Mouse (Mus musculus): ENCODE measurements at regions not wholly inside any gene's neighbourhood (a gene's known extent, or its start where the extent isn't known, plus 50 kb on each side); places are given as distances from the start of the nearest gene placed in this dataset.

DNA sequence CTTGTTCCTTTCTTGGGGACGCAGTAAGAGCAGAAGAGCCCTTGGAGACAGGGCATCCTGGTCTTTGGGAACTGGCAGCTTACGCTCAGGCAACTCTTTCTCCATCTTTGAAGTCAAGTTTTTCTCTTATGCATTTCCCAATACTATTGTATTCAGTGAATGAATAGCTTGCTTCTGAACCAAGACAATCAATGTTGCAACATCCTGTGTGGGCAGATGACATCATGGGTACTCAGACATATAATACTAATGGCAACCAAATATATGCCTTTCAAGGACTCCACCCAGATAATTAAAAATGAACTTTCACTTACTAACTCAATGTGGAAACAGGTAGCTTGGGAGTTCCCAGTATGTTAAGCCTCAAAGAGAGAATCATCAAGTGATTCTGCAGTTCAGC is 104.6 kb downstream of the Ngf start:
- 92% methylated on average over 2 of the region's 2 CpGs for WGBS
- Histone ChIP-seq H3K9ac (ENCODE audit: low read length) (no peak overlapping the region), H3K9me3 (ENCODE audit: control insufficient read depth, low read length) (0 out of 2 replicates have a peak, but pooled peaks cover 2% of the 10 kb centered on the region), H3K4me1 (replicated peaks; ENCODE audit: control insufficient read depth, insufficient read depth, low read length) (no peaks in the 10 kb centered on the region), H3K27ac (ENCODE audit: low read depth) (no peak overlapping the region), H3K36me3 (ENCODE audit: control insufficient read depth, insufficient read depth, low read length) (no peaks in the 10 kb centered on the region), H3K4me3 (ENCODE audit: low read depth, low read length) (no peak overlapping the region), H3K4me2 (ENCODE audit: low read length) (no peak overlapping the region), H3K27me3 (replicated peaks; ENCODE audit: control insufficient read depth, insufficient read depth, low read length) (no peaks in the 10 kb centered on the region)
- ATAC-seq (replicated peaks; ENCODE audit: low FRiP score, low TSS enrichment, low read depth), result no peak
- DNase-seq (ENCODE audit: low spot score), result no peak

DNA sequence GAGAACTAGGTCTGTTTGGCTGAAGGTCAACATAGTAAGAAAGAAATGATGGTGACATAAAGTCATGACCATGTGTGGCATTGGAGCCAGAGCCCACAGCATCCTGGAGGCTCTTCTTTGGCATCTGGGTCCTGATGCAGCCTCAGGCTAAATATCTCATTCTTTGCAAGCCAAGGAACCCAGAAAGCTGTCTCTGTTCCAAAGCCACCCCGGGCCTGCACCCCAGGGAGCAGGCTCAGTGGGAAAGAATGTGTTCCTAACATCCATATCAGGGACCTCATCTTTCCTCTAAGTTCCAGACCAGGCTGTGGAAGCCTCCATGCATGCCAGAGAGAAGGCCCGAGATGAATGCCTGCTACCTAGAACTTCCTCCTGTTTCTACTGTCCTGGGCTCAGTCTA is 107.2 kb downstream of the Ngf start:
- 94% methylated on average over 2 of the region's 2 CpGs for WGBS
- no peaks in the 10 kb centered on the region for H3K4me1 ChIP-seq (replicated peaks; ENCODE audit: control insufficient read depth, insufficient read depth, low read length)
- no peaks in the 10 kb centered on the region for H3K27me3 ChIP-seq (replicated peaks; ENCODE audit: control insufficient read depth, insufficient read depth, low read length)
- no peaks in the 10 kb centered on the region for H3K36me3 ChIP-seq (ENCODE audit: control insufficient read depth, insufficient read depth, low read length)
- H3K9ac ChIP-seq (ENCODE audit: low read length), result no peak overlapping the region
- no peak for ATAC-seq (replicated peaks; ENCODE audit: low FRiP score, low TSS enrichment, low read depth)
- no peak for DNase-seq (ENCODE audit: low spot score)
- H3K9me3 ChIP-seq (ENCODE audit: control insufficient read depth, low read length), result 0 out of 2 replicates have a peak, but pooled peaks cover 2% of the 10 kb centered on the region
- no peak overlapping the region for H3K27ac ChIP-seq (ENCODE audit: low read depth)
- no peak overlapping the region for H3K4me2 ChIP-seq (ENCODE audit: low read length)
- no peak overlapping the region for H3K4me3 ChIP-seq (ENCODE audit: low read depth, low read length)

DNA sequence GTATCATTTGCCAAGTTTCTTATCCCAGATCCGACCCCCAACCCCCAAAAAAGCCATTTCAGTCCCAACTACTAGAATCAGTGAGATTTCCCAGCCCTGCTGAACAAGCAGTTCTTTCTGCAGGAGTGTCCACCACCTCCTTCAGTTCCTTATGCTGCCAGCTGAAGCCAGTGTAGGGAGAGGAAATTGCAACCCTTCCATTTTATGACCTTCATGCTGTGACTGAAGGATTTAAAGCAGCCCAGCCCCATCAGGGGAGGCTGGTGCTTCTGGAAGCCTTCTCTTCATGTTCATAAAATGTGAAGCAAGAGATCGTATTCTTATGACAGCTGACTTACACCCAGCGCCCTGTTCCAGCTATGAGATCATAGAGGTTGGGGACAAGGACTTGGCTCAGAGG is 112.1 kb downstream of the Ngf start:
- Histone ChIP-seq H3K4me1 (replicated peaks; ENCODE audit: control insufficient read depth, insufficient read depth, low read length) (no peaks in the 10 kb centered on the region), H3K27ac (ENCODE audit: low read depth) (no peak overlapping the region), H3K27me3 (replicated peaks; ENCODE audit: control insufficient read depth, insufficient read depth, low read length) (no peaks in the 10 kb centered on the region), H3K36me3 (ENCODE audit: control insufficient read depth, insufficient read depth, low read length) (no peaks in the 10 kb centered on the region), H3K4me2 (ENCODE audit: low read length) (no peak overlapping the region), H3K9ac (ENCODE audit: low read length) (no peak overlapping the region), H3K9me3 (ENCODE audit: control insufficient read depth, low read length) (no peaks in the 10 kb centered on the region), H3K4me3 (ENCODE audit: low read depth, low read length) (no peak overlapping the region)
- ATAC-seq (replicated peaks; ENCODE audit: low FRiP score, low TSS enrichment, low read depth), result no peak
- WGBS, result 62% methylated on average over 3 of the region's 3 CpGs
- no peak for DNase-seq (ENCODE audit: low spot score)

DNA sequence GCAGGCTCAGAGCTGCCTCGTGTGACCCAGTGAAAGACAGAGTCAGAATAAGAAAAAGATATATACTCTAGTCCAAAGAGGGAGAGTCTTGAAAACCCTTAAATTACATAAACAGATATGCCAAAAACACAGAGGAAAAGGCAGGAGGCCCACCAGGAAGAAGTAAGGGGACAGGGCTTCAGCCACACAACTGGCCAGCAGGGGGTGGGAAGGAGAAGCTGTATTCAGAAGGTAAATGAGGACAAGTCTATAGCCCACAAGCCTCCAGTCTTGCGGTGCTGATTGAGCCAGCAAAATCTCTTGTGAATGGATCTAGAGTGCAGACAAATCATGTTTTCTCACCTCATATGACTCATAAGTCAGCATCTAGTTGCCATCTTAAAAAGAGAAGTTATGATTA is 115.4 kb downstream of the Ngf start:
- WGBS, result 67% methylated on average over 2 of the region's 2 CpGs
- no peak overlapping the region for H3K4me2 ChIP-seq (ENCODE audit: low read length)
- no peak overlapping the region for H3K9ac ChIP-seq (ENCODE audit: low read length)
- no peaks in the 10 kb centered on the region for H3K4me1 ChIP-seq (replicated peaks; ENCODE audit: control insufficient read depth, insufficient read depth, low read length)
- H3K27me3 ChIP-seq (replicated peaks; ENCODE audit: control insufficient read depth, insufficient read depth, low read length), result no peaks in the 10 kb centered on the region
- DNase-seq (ENCODE audit: low spot score) (no peak), ATAC-seq (replicated peaks; ENCODE audit: low FRiP score, low TSS enrichment, low read depth) (no peak)
- no peak overlapping the region for H3K4me3 ChIP-seq (ENCODE audit: low read depth, low read length)
- no peak overlapping the region for H3K27ac ChIP-seq (ENCODE audit: low read depth)
- H3K36me3 ChIP-seq (ENCODE audit: control insufficient read depth, insufficient read depth, low read length), result no peaks in the 10 kb centered on the region
- no peaks in the 10 kb centered on the region for H3K9me3 ChIP-seq (ENCODE audit: control insufficient read depth, low read length)

DNA sequence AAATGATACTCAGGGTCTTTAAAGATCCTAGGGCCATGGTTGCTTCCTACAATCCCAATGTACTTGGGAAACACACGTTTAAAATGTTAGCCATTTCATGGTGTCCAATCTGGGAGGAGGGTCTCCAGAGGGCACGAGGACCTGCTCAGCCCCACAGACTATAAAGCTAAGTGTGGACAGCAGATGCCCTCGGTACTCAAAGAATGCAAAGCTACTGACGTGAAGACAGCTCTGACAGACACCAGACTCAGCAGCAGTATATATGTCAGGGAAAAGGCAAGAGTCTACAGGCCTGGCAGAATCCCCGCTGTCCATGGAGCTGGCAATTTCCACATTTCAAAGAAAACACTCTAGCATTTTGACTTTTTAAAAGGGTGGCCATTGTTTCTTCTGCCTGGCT is 116.5 kb downstream of the Ngf start:
- no peak overlapping the region for H3K27ac ChIP-seq (ENCODE audit: low read depth)
- no peak overlapping the region for H3K9ac ChIP-seq (ENCODE audit: low read length)
- ATAC-seq (replicated peaks; ENCODE audit: low FRiP score, low TSS enrichment, low read depth) (no peak), DNase-seq (ENCODE audit: low spot score) (no peak)
- no peaks in the 10 kb centered on the region for H3K36me3 ChIP-seq (ENCODE audit: control insufficient read depth, insufficient read depth, low read length)
- no peaks in the 10 kb centered on the region for H3K9me3 ChIP-seq (ENCODE audit: control insufficient read depth, low read length)
- no peak overlapping the region for H3K4me2 ChIP-seq (ENCODE audit: low read length)
- WGBS, result 27% methylated on average over 5 of the region's 5 CpGs
- no peak overlapping the region for H3K4me3 ChIP-seq (ENCODE audit: low read depth, low read length)
- no peaks in the 10 kb centered on the region for H3K27me3 ChIP-seq (replicated peaks; ENCODE audit: control insufficient read depth, insufficient read depth, low read length)
- no peaks in the 10 kb centered on the region for H3K4me1 ChIP-seq (replicated peaks; ENCODE audit: control insufficient read depth, insufficient read depth, low read length)

DNA sequence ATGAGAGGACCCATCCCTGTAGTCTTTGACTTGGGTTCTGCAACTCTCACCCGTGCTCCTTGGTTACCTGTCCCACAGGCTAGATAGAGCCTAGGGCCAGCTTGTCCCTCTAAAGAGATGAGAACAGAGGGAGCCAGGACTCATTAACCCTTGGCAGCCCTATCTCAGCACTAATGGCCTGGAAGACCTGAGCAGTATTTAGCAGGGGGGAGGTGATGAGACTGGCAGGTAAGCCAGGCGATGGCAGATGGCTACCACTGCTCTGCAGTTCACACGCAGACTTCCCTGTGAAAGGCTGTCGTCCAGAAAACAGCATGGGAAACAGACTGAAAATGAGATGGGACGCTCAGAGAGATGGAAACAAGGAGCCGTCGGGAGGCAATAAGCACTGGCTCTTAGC is 122.3 kb downstream of the Ngf start:
- ATAC-seq (replicated peaks; ENCODE audit: low FRiP score, low TSS enrichment, low read depth) (no peak), DNase-seq (ENCODE audit: low spot score) (no peak)
- Histone ChIP-seq H3K9ac (ENCODE audit: low read length) (no peak overlapping the region), H3K4me3 (ENCODE audit: low read depth, low read length) (no peak overlapping the region), H3K4me2 (ENCODE audit: low read length) (no peak overlapping the region), H3K27ac (ENCODE audit: low read depth) (no peak overlapping the region), H3K27me3 (replicated peaks; ENCODE audit: control insufficient read depth, insufficient read depth, low read length) (no peaks in the 10 kb centered on the region), H3K4me1 (replicated peaks; ENCODE audit: control insufficient read depth, insufficient read depth, low read length) (no peaks in the 10 kb centered on the region), H3K36me3 (ENCODE audit: control insufficient read depth, insufficient read depth, low read length) (no peaks in the 10 kb centered on the region), H3K9me3 (ENCODE audit: control insufficient read depth, low read length) (no peaks in the 10 kb centered on the region)
- 68% methylated on average over 7 of the region's 7 CpGs for WGBS

DNA sequence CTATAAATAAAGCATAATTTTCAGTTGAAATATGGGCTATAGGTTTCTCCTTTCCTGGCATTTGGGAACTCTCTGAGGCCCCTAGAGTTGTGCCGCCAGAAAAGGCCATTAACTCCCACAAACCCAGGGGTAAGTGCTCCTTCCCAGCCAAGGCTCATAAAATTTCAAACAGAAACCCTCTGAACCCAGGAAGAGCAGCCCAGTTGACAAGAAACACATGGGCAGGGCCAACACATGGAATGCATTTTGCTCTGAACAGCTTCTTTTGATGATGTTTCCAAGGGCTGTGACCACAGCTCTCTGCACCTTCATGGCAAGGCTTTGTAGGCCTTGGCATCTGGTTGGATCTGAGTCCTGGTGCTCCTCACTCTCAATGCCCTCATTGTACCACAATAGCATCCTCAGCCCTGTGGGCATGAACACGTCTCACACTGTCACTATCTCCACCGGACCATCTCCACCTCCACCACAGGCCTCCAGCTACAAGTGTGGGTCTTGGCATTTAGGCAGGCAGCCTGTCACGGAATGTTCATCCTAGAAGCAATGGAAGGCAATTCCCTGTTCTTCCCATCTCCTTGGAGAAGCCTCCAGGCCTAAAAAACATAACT is 127.3 kb downstream of the Ngf start:
- 74% methylated on average over 4 of the region's 4 CpGs for WGBS
- Histone ChIP-seq H3K9me3 (ENCODE audit: control insufficient read depth, low read length) (no peaks in the 10 kb centered on the region), H3K4me3 (ENCODE audit: low read depth, low read length) (no peak overlapping the region), H3K27ac (ENCODE audit: low read depth) (no peak overlapping the region), H3K4me2 (ENCODE audit: low read length) (no peak overlapping the region), H3K27me3 (replicated peaks; ENCODE audit: control insufficient read depth, insufficient read depth, low read length) (no peaks in the 10 kb centered on the region), H3K9ac (ENCODE audit: low read length) (no peak overlapping the region), H3K36me3 (ENCODE audit: control insufficient read depth, insufficient read depth, low read length) (no peaks in the 10 kb centered on the region), H3K4me1 (replicated peaks; ENCODE audit: control insufficient read depth, insufficient read depth, low read length) (no peaks in the 10 kb centered on the region)
- ATAC-seq (replicated peaks; ENCODE audit: low FRiP score, low TSS enrichment, low read depth) (no peak), DNase-seq (ENCODE audit: low spot score) (no peak)

DNA sequence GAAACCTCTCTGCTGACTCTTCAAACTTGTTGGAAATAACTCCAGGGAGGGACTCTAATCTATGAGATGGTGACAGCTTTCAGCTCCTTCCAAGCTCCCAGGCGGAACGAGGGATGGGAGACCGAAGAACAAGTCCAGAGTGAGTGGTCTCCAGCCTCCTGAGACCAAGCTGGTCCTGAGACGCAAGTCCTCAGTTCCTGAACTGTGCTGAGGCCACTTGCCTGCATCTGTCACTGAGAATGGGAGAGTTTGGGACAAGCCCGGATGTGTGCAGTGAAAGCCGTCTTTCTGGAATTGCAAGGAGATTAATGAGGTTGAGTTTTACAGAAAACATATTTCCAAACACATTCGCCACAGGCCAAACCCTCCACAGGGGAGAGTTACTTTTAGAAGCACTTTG is 129.3 kb downstream of the Ngf start:
- H3K4me2 ChIP-seq (ENCODE audit: low read length), result no peak overlapping the region
- no peaks in the 10 kb centered on the region for H3K27me3 ChIP-seq (replicated peaks; ENCODE audit: control insufficient read depth, insufficient read depth, low read length)
- H3K9ac ChIP-seq (ENCODE audit: low read length), result no peak overlapping the region
- no peaks in the 10 kb centered on the region for H3K4me1 ChIP-seq (replicated peaks; ENCODE audit: control insufficient read depth, insufficient read depth, low read length)
- H3K4me3 ChIP-seq (ENCODE audit: low read depth, low read length), result no peak overlapping the region
- H3K9me3 ChIP-seq (ENCODE audit: control insufficient read depth, low read length), result no peaks in the 10 kb centered on the region
- no peaks in the 10 kb centered on the region for H3K36me3 ChIP-seq (ENCODE audit: control insufficient read depth, insufficient read depth, low read length)
- ATAC-seq (replicated peaks; ENCODE audit: low FRiP score, low TSS enrichment, low read depth) (no peak), DNase-seq (ENCODE audit: low spot score) (no peak)
- WGBS, result 64% methylated on average over 7 of the region's 7 CpGs
- H3K27ac ChIP-seq (ENCODE audit: low read depth), result no peak overlapping the region

DNA sequence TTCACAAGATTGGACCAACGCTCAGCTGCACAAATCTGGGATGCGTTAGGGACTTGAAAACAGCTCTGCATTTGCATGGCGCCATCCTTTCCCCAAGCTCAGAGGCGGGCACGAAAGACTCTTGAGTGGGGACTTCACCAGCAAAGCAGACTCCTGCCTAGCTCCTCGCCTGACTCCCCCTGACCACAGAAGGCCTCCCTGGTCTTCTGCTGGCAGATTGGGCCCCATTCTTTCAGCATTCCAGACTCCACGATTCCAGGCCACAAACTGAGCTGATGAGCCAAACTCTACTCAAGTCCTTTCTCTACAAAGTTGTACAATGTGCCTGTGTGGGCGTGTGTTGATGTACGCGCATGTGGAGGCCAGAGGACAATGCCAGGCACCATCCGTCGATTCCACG is 131.6 kb upstream of the Tspan2 start:
- Histone ChIP-seq H3K4me1 (replicated peaks; ENCODE audit: control insufficient read depth, insufficient read depth, low read length) (no peaks in the 10 kb centered on the region), H3K9me3 (ENCODE audit: control insufficient read depth, low read length) (no peaks in the 10 kb centered on the region), H3K27me3 (replicated peaks; ENCODE audit: control insufficient read depth, insufficient read depth, low read length) (no peaks in the 10 kb centered on the region), H3K9ac (ENCODE audit: low read length) (no peak overlapping the region), H3K27ac (ENCODE audit: low read depth) (no peak overlapping the region), H3K4me2 (ENCODE audit: low read length) (no peak overlapping the region), H3K4me3 (ENCODE audit: low read depth, low read length) (no peak overlapping the region), H3K36me3 (ENCODE audit: control insufficient read depth, insufficient read depth, low read length) (no peaks in the 10 kb centered on the region)
- DNase-seq (ENCODE audit: low spot score) (no peak), ATAC-seq (replicated peaks; ENCODE audit: low FRiP score, low TSS enrichment, low read depth) (no peak)
- 92% methylated on average over 13 of the region's 13 CpGs for WGBS
